Mouse (Mus musculus) hematopoietic stem cell, adult 5-6 weeks (primary cell): ENCODE measurements around the gene Gorab. TPM values are rescaled to one million over a fixed set of nuclear protein-coding genes. Genes with fewer than 3 reads are reported as not detected.

Experiments used
- ATAC-seq, 2 experiments: fragments of 125-278 bp in 1 of 2; replicated peaks in 1 of 2; 2 replicates each; pipeline ENCODE4 v1.8.0; 2016 to 2017; ENCODE audit warnings: inconsistent platforms in 2 of 2, mild to moderate bottlenecking in 2 of 2, moderate number of reproducible peaks in 2 of 2, low read depth in 1 of 2, moderate TSS enrichment in 1 of 2; ENCODE audit not compliant: low FRiP score in 2 of 2, poor library complexity in 2 of 2, severe bottlenecking in 2 of 2, insufficient read depth in 1 of 2, low TSS enrichment in 1 of 2
- total RNA-seq: library from RNA; stranded (forward); fragments of 172-1452, 232-1000 nt; gene quantifications from 2 replicates; pipeline ENCODE4 v1.2.3, GENCODE M21; 2017

Gorab gene
- total RNA-seq = 12.2 and 14.5 TPM in 2 replicates

DNA sequence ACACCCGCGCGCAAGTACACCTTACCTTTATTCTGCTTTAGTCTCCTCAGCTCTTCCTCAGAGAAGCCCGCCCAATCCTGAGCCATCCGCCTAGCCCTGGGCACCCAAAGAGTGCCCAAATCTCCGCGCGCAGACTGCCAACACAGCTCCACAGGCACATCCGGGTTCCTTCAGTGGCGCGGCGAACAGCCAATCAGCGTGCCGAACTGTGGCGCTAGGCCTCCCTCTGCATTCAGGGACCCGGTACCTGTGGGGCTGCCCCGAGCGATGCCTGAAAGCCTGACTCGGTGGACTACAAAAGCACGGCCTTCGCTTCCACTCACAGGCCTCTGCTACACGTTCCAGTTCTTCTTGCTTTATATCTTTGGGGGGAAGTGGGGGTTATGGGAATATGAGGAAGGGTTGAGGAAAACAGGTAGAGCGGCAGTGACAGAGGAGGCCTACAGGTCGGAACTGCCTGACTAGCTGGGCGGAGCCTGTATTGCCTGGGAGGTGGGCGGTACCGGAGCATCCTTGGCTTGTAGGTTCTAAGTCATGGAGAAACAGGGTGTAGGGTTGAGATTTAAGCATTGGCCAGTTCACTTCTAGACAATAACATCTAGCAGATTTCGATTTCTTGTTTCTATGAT is at the start of gene Gorab:
Gene Gorab (minus strand): TSS at position 172 of the 629 bp plus-strand sequence.
- peak; percentile 99 to 100 for ATAC-seq

DNA sequence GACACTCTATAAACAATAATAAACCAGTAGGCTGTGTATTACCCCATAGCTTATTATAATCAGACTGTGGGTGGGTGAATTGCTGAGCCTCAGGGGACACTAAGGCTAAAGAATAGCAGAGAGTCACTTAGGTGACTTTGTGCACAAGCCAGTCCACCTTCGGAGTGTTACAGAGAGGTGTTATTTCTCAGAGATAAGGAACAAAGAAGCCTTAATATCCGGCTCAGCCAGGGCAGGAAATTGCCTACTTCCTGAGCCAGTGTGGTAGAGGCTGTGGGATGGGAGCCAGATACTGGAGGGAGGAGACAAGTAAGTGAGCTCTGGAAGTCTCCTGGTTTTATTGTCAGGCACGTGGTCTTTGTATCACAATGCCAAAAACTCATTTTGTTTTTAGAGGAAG is 40.4 kb upstream of the Gorab start:
- peak; percentile 95 to 98 for ATAC-seq

DNA sequence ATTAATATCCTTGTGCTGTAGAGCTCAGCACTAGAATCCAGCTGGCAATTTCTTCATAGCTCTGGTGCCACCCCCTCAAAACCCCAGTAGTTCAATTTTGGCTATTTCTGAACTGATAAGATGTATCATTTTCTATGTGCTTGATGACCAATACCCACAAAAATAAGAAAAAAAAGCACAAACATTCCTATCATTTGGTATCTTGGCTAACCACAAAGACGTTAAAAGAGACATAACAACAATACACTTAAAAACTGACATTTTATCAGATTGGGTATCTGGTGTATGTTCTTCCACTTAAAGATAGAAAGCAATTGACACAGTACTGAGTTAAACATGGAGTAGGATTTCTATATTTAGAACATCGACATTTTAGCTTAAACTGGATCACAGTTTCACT is 35.5 kb upstream of the Gorab start:
- ATAC-seq = no peak

DNA sequence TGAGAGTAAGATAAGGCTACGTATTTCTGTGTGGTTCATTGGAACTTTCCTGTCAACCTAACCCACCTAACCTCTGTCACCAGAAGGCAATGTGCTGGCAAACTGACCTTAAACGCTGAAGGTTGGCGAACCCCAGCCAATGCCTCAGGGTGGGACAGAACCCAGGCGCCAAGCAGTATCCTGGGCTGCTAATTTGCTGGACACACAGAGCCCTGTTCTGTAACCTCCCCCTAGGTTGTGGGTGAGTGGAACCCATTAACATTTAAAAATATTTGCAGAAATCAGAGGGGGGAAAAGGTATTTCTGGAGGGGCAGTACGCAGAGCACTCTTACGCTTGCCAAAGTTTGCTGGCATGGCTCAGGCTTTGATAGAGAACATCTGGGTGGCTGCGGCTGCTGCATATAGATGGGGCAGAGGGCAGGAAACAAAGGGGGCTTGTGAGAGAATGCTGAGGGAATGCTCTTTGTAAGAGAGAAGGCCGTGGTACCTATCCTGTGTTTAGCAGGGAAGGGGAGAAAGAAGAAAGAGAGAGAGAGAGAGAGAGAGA is 20.1 kb upstream of the Gorab start:
- ATAC-seq = no peak

DNA sequence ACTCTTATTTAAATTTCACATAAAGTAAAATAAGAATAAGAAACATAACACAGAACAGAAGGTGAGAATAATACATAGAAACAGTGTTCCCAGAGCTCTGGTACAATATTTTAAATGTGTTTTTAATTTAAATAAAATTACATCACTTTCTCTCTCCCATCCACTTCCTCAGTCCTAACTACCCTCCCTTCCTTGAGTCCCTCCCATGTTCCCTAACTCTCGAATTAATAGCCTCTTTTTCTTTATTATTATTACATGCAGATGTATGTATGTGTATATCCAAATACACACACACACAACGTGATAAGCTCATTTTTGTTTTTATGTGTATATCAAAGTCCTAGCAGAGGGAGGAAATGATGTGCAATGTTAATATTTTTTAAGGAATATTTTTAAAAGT is 13.7 kb upstream of the Gorab start:
- ATAC-seq = no peak

DNA sequence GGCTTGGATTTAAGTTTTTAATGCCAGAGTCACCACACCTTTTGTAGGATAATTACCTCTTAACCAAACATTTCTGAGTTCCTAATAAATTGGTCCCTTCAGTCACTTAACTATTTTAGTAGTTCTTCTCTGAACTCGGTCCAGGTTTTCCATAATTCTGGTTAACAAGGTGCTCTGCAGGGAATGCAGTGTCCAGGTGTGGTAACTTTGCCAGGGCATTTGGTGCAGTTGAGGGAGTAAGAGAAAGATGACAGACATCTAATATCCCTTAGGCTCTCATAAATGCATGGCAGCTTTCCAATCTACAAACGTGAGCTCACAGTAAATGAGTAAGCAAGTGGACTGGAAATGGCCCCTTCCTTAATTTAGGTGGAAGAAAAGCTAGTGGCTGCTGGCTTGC is 10.7 kb upstream of the Gorab start:
- no peak for ATAC-seq

DNA sequence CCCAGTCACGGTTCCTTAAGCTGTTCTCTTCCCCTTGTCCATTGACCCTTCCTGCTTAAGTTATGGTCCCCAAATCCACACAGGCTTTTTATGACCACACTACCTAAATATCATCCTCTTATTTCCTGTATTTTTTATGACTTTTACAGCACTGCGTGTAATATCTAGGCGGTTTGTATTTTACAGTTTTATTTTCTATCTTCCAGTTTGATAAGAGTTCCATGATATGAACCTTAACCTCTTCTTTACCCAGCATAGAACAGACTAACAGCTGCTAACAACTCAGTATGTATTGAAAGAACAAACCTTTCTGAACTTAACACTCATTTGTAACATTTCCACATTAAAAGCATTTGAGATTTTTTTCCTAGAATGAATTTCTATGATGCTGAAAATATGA is 2.7 kb upstream of the Gorab start:
- no peak for ATAC-seq

DNA sequence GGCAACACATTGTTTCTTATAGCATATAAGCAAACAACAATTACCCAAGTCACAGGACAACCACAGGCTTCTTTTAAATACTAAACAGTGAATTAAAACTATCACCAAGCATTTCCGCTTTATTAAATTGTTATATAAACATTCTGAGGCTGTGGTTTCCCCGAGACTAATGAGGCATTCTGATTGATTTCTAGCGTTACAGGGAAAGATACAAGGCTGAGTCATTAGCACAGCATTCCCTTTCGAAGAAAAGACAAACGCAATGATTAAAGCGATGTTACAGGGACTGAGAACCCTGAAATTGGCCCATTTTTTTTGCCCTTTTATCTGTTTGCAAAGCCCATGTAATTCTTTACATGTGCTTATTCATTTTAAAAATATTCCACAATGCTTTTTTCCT is 12.1 kb downstream of the Gorab start:
- no peak for ATAC-seq

DNA sequence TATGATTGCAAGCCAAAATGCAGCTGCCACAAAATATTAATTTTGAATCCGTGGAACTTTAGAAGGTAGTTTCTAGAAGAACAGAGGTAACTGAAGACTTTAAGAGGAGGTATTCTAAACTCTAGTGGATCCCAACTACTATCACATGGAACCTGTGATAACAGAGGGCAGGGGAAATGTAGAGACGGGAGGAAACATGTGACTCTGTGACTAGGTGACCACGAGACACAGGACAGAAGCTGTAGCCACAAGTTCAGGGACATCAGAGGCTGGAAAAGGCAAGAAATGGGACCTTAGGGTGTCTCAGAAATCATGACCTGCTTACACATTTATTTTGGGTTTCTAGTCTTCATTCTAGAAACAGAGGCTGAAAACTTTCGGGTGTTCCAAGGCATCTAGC is 13.4 kb downstream of the Gorab start:
- no peak for ATAC-seq

DNA sequence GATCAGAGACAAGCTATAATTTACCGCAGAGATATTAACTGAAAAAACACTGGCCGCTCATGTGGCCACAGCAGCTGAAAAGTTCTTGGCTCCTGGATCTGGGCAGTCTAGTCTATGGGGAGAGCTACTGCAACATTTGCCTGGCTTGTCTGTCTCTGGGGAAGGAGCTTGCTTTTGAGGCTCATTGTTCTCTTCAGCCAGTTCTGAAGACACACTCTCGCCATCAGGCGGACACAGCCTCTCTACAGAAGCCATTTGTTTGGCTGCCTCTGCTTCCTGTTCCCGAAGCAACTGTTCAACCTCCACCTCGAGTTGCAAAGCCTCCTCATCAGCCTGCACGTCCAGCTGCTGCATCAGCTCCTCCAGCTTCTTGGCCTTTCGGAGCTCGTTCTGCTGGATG is 17.3 kb downstream of the Gorab start:
- ATAC-seq = no peak

DNA sequence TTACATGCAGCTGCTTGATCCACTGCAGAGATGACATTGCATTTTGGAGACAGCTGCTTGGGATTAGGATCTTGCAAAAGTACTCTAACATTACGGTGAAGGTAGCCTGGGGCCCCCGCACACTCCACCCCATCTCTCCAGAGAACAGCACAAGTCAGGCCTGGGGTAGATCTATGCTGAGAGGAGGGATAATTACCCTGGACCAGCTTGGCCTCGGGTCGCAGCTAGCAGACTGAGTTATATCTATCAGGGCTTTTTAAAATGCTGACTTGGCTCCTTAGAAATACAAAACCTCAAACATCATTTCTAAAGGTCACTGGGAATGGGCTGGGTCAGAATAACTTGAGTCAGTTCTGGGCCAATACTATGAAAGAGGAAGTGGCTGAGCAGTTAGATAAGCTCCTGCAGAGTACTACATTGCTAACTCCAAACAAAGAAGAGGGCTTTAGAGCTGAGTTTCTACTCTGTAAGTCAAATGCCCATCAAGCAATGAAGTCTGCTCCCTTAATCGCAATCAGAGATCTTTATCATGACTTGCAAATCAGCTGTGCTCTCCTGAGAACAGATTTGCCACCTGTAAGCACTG is 19.9 kb downstream of the Gorab start:
- peak; percentile 81 to 93 for ATAC-seq

DNA sequence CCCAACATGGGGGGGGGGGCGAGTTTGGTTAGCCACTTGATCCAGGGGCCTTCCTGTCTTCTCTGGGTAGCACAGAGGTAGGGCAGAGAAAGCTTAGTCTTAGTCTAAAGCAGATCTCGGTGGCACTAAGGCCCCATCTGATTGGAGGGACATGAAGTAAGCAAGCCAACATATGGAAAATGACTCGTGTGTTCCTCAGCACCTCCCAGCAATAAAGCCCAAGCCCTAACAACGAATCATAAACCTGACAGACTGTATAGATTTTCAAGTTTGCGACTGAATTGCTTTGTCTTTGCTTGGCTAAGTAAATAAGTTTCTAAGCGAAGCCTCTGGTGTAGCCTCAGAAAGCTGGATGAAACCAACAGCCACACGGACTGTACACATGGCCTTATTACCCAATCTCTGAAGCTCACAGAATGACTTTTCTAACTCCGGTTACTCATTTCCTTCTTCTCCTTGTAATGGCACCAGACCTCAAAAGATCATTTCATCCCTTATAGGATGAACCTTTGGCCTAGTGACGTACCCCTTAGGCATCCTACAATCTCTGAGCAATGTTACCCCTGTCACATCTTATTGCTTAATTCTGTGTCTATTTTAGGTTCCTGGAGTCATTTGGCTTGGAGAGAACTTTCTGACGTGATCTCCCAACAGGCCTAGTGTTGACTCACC is 21.3 kb downstream of the Gorab start:
- no peak for ATAC-seq

DNA sequence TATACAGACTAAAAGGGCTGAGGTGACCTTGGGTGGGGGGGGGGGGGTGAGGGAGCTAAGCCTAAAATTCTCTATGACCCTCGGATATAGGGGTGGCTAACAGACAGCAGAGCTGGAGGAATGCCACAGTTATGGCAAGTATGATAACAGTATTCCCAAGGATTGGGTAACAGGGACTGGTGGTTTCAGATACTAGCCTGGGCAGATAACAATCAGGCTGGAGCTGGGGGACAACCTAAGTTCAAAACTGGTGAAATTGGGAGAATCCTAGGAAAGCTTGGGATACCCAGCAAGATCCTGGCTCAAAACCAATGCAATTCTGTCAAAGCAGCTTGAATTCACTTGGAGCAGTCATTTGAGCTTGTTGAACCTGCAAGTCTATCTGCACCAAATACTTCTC is 22.9 kb downstream of the Gorab start:
- ATAC-seq = no peak

DNA sequence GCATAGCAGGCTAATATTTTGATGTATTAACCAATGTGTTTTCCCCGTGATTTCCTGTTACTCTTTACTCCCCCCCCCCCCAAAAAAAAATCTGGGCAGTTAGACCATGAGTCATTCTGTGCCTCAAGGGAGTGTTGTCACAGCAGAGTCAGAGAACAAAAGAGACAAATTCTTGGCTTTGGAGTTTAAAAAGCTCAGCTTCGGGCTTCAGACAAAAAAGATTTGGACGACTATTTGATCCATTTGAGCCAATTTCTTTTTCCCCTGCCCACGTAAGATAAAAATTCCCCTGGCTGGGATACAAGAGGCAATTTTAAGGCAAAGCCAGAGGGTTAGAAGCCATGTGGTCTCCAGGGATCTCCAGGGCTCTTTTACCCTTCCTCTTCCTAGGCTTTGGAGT is 23.4 kb downstream of the Gorab start:
- no peak for ATAC-seq

DNA sequence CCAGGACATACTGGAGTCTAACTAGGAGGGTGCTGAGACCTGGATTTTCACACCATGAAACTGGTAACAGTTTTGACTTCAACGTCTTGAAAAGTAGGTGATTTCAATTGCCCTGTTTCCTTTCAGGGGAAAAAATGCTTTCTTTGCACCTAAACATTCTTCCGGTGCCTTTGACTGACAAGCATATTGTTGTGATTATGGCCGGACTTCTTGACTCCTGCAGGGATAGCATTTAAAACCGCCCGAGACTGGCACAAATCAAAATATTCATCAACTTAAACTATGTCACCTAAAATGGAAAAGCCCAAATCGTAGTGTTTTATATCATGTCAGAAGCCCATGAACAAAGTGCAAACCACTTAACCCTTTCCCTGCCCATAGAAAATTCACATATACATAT is 25.5 kb downstream of the Gorab start:
- no peak for ATAC-seq

DNA sequence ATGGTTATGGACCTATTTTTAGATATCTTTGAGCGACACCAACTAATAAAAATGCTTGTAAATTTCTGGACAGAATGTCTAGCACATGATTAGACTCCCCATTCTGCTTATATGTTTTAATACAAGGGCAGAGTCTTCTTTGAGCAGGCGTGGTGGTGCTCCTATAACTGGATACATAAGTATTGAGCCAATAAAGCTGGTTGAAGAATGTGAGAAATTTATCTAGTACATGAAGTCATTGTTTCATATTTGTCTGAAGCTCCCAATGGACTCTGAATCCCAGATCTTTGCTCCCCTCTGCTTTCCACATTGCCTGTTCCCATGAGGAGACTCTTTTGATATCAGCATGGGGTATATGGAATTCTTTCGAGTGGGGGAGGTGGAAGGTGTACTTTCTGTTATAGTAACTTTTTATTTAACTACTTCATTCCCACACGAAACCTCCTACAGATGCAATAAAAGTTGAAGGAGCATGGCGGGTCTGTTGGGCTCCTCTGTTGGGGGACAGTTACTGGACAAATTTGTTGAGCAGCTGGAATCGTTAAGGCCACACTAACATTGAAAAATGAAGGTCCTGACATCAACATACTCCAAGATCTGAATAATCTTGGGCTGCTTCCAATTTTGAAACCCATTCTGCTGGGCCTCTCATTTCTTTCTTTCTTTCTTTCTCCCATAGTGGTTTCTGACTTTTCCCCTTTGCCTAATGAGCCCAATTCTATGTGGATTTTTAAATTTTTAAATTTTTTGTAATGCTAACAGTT is 26.5 kb downstream of the Gorab start:
- ATAC-seq = no peak

DNA sequence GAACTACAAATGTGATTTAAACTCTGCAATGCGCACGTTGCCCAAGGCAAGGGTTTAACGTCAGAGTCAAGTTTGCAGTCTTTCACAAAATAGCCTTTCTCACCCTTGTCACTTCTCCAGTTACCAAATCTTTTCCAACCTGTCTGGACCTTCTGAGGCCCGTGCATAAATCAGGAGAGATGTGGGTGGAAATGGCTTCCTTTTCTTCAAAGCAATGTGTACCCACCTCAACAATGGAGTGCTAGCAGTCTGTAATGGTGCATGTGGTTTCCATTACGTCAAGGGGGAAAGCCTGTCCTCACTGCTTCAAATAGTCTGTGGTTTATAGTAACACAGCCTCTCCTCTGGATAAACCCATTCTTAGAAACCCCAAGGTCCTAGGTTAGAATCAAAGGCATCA is 29.0 kb downstream of the Gorab start:
- no peak for ATAC-seq

DNA sequence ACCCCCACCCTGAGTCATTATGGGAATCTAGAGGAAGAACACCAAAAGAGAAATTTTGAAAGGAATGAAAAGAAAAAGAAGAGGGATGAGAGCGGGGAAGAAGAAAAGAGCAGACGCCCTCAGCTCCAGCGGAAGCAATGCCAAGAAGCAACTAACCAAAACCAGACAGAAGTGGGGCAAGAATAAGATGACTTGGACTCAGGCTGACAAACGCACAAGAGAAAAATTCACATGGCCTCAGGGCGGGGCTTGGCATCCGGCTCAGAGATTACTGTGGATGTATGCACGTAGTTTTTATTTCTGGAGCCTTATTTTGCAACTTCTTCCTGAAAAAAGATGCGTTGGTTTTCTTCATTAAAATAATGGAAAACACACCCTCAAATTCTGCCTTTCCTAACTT is 41.3 kb downstream of the Gorab start:
- ATAC-seq = no peak
